Mouse (Mus musculus): ENCODE measurements around the gene Psg16. TPM values are rescaled to one million over a fixed set of nuclear protein-coding genes. Genes with fewer than 3 reads are reported as not detected.

The Psg16 gene
- 1 to 10 TPM; 4.4 to 6.5 (median 5.5) TPM for total RNA-seq (2022)

GRCm38 (mm10) chr7:17073904-17074615 lies at the start of gene Psg16:
Gene Psg16, plus strand, starts transcription at chr7:17074040.
- peak; percentile 39 to 56 for DNase-seq (ENCODE audit: low spot score in 2 of 2)

DNA sequence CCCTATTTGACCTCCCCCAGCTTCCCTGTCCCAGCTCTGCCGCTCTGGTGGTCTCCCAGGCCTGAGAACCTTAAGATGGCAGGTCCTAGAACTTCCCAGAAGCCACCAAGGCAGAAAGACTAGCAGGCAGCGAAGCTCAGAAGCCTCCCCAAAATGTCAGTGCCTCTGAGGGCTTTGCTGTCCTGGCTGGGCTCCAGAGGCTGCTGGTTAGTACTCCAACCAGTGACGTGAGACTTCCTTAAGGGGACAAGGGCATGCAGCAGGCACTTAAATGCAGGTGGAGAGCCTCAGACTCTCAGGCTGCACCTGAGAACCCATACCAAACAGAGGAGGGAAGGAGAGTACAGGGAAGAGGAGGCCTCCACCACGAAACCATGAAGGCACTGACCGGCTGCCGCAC lies 49.7 kb upstream of the Psg16 start:
- no peak for DNase-seq (ENCODE audit: low spot score in 2 of 2)

GRCm38 (mm10) chr7:17024814-17025504 lies 48.9 kb upstream of the Psg16 start:
- no peak for DNase-seq (ENCODE audit: low spot score in 2 of 2)

DNA sequence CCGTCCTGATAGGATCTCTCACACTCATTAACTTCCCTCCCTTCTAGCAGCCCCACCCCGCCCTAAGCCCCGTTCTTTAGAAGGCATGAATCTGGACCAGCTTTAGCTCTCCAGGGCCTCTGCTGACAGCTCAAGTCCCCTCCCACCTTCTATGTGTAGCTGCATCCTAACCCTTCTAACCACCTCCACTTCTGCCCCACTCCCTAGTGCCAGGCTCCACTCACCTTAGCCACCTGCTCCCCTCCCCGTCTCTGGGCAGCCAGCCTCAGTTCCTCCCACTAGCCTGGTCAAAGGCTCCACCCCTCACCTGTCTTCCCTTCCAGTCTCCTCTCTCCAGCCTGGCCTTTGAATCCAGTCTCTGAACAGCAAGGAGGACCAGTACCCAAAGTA lies 48.3 kb upstream of the Psg16 start:
- DNase-seq (ENCODE audit: low spot score in 2 of 2): no peak

DNA sequence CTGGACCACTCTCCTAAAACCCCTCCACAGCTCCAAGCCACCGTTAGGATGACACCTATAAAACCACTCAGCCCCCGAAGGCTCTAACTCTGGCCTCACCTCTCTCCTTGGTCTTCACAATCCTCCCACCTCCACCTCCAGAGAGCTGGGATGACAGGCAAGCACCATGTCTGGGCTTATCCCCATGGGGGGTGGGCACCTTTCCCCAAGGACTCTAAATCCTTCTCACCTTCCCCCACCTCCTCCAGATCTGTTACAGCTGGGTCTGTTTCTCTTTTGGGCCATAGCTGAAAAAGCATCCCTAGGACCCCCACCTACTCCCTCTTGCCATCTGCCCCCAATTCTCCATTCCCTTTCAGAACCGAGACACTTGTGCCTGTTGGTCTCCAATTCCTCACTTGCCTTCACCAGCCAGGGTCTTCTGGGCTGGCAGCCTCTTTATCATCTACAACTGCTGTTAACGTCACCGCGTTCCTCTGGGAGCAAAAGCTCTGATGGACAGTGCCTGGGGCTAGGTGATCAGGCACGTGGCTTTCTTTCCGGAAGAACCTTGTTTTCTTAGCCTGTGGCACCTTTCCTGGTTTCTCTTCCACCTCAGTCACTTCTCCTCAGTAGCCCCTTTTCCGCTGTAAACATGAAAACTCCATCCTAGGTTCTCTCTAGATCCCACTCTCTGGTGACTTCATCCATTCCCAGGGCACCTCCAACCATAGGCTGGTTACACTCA lies 47.8 kb upstream of the Psg16 start:
- DNase-seq (ENCODE audit: low spot score in 2 of 2): no peak

DNA sequence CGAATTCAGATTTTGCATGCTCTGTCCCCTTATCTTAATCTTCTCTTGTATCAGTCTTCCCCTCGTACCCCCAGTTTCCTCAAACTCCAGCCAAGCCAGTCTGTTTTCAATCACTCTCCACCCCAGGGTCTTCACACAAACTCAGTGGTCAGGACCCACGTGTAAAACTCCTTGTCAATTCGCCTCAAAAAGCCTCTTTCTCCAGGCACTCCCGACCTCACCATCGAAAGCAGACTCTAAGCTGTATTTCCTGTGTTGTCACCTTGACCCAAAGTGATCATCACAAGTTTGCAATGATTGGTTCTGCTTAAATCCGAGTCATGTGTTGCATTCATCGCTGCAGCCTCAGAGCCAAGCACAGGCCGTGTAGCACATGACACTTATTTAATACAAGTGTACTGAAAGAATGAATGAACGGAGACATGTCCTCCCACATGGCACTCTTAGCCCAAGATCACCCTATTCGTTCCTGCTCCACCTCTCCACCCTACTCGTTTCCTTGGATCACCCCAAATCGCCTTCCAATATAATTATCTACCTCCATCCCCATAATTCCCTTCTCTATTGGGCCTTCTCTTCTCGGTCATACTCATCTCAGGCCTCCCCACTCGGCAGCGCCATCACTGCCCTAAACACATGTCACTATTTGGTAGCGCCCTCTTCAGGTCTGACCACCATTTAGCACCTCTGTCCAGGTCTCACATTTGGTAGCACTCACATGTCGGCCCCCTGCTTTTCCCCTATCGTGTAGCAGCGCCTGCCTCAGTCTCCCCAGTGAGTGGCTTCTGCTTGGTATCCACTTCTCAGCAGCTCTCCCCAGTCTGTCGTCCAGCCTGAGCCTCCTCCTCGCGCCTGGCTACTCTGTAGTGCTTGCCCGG lies 46.9 kb upstream of the Psg16 start:
- no peak for DNase-seq (ENCODE audit: low spot score in 2 of 2)

- peak; percentile 71 to 89 for DNase-seq (ENCODE audit: low spot score in 2 of 2)
These were observed 46.1 kb upstream of the Psg16 start, which contains the start of gene Ppp5c for GRCm38 (mm10) chr7:17027588-17028343. Gene Ppp5c, minus strand, starts transcription at chr7:17027924.

DNA sequence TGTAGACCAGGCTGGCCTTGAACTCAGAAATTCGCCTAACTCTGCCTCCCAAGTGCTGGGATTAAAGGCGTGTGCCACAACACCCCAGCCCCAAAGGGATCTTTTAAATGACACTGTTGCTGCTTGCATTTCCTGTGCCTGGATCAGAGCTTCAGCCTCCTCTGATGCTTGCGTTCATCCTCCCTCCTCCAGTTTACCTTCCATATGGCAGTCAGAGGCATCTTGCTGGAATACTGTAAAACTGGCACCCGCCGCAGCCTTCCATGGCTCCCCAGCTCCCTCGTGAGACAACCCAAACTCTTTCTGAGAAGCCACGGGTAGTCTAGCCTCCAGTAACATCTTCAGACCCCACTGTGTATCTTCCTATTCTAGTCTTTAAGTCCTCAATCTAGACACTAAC lies 44.9 kb upstream of the Psg16 start:
- no peak for DNase-seq (ENCODE audit: low spot score in 2 of 2)

GRCm38 (mm10) chr7:17030239-17030638 lies 43.6 kb upstream of the Psg16 start:
- DNase-seq (ENCODE audit: low spot score in 2 of 2): peak in 1 of 2 experiments; percentile 68

GRCm38 (mm10) chr7:17038018-17038695 lies 35.7 kb upstream of the Psg16 start:
- DNase-seq (ENCODE audit: low spot score in 2 of 2): no peak

- no peak for DNase-seq (ENCODE audit: low spot score in 2 of 2)
These were observed 34.5 kb upstream of the Psg16 start for GRCm38 (mm10) chr7:17039373-17039772.

DNA sequence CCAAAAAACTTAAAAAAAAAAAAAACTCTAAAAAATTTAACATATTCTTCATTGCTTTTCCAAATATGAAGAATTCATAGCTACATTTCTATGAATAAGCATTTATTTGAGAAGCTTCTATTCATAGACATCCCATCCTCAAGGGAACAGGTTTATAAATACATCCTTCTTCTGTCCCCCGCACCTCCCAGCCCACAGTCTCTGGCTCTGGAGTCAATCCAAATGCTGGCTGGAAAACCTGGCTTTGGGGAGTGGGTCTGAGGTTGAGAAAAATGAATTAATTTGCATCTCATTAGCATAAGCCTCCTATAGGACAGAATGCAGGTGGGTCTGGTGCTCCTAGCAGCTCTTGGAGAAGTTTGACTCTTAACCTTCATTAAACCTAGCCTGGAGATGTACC lies 28.1 kb upstream of the Psg16 start:
- no peak for DNase-seq (ENCODE audit: low spot score in 2 of 2)

DNA sequence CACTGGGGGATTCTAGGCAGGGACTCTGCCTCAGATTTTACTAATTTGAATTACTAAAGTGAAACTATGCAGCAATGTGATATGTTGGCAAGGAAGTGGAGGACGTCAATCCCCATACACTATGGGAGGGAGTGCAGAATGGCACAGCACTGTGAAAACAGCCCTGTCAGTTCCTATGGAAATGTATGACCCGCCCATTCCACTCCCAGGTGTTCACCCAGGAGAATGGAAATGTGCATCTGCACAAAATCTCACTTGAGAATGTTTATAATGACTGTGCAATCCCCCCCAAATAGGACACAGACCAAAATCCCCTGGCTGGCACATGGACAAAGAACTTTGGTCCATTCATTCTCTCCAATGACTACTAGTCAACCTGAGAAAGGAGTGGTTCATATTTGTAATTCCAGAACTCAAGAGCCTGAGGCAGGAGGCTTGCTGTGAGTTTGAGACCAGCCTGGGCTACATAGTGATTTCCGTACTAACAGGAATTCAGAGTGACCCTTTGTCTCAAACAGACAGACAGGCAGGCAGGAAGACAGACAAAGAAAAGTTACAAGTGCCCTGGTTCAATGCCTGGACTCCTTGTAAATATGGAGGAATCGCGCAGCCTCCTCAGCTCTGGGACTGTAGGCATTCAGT lies 26.7 kb upstream of the Psg16 start:
- no peak for DNase-seq (ENCODE audit: low spot score in 2 of 2)

DNA sequence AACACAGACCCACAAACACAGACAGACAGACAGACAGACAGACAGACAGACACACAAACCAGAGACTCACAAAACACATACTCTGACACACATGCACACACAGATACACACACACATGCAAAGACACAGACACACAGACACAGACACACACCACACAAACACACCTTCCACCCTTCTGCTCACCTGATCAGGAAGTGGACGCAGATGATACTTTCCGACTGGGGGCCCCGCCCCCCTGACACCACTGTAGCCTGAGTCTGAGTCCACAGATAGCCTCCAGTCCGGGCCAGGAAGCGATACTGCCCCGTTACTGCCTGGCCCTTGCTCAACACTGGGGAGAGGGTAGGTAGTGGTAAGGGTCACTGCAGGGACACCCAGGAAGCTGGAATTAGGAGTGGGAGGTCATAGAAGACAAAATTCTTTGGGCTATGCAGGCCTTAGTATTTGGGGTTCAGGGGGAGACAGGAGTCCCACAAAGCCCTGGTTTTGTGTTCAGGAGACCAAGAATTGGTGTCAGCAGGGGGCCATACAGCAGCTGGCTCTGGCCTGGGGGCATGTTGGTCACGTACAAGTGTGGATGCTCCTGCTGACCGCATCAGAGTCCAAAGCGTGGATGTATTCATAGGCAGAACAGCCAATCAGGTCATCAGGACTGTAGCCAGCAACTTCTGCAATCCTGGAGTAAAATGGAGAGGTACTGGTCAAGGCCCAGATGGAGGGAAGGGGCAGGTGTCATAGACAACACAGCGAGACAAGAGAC lies 25.2 kb upstream of the Psg16 start:
- DNase-seq (ENCODE audit: low spot score in 2 of 2): no peak

GRCm38 (mm10) chr7:17050491-17050890 lies 23.3 kb upstream of the Psg16 start:
- DNase-seq (ENCODE audit: low spot score in 2 of 2): no peak

DNA sequence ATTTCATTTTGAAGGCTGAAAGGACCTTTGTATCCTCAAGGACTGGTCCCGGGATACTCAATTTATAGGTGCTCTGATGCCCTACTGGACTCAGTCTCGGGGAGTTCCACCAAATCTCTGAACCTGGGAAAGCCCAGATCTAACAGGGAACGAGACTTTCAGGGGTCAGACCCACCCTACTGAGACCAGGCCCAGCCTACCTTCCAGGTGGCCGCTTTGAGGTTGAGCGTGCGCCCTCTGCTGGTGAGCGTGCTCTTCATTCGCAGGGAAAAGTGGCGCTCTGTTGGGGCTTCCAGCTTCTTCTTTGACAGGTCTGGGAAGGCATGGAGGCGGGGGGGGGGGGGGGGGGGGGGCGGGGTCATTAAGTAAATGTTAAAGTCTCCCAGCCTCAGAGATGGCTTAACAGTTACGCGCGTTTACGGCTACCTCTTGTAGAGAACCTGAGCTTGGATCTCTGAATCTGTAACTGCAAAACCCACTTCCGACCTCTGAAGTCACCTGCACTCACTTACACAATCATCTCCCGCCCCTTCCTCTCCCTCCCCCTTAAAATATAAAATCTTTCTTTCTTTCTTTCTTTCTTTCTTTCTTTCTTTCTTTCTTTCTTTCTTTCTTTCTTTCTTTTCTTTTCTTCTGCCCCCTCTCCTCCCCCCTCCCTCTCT lies 22.8 kb upstream of the Psg16 start:
- no peak for DNase-seq (ENCODE audit: low spot score in 2 of 2)

GRCm38 (mm10) chr7:17054325-17054989 lies 19.4 kb upstream of the Psg16 start:
- no peak for DNase-seq (ENCODE audit: low spot score in 2 of 2)

Measured in left cerebral cortex, adult 8-10 months (tissue).